In genomic region chr14:55478651-55479599, GRCm38 (mm10) we compare ENCODE assay signal across 8 mouse cellular contexts. TPM values are rescaled to one million over a fixed set of nuclear protein-coding genes. Genes with fewer than 3 reads are reported as not detected.
DNase-seq lines count a peak whose midpoint lies in the region; ATAC-seq and TF ChIP-seq lines count a peak whose summit lies in the region.

TSS of gene Dhrs4 (plus strand) at chr14:55478758.

- no peaks in the 10 kb centered on the region for H3K9me3 ChIP-seq in heart, embryonic 10.5 days
- H3K9me3 ChIP-seq in kidney, embryonic 15.5 days (replicated peaks), result no peaks in the 10 kb centered on the region

- peak; percentile 94 for ATAC-seq in erythroblast, adult 5-6 weeks (replicated peaks; ENCODE audit: low FRiP score, poor library complexity, severe bottlenecking)
- ATAC-seq in kidney, embryonic 15.5 days (replicated peaks; ENCODE audit: low FRiP score), result peak; percentile 99

- H3K4me2 ChIP-seq in kidney, embryonic 15.5 days, result peak within 1 kb of the TSS; percentile 65

- peak; percentile 85 to 86 for DNase-seq in B cell, adult 2 months
- DNase-seq in heart, embryonic 10.5 days (ENCODE audit: low spot score), result peak; percentile 92
- DNase-seq in liver, result peak; percentile 88
- DNase-seq in monocyte, adult 2 months (ENCODE audit: low read depth in 1 of 2, low spot score in 2 of 2), result peak; percentile 38 to 59
- DNase-seq in spleen, postnatal 14 days (ENCODE audit: low spot score in 2 of 2), result peak; percentile 63 to 77

- peak within 1 kb of the TSS; percentile 77 for H3K27ac ChIP-seq in bone marrow, adult 2 months (ENCODE audit: control insufficient read depth, insufficient read depth, low read depth, low read length, poor library complexity)
- H3K27ac ChIP-seq in heart, embryonic 10.5 days, result peak within 1 kb of the TSS; percentile 94
- peak within 1 kb of the TSS; percentile 93 for H3K27ac ChIP-seq in kidney, embryonic 15.5 days

- H3K4me1 ChIP-seq in bone marrow, adult 2 months (ENCODE audit: control insufficient read depth, insufficient read depth, low read length), result no peaks in the 10 kb centered on the region; the same call in 1 of the 2 replicates
- H3K4me1 ChIP-seq in heart, embryonic 10.5 days, result peaks cover 13% of the 10 kb centered on the region; the same call in 1 of the 2 replicates
- peaks cover 20% of the 10 kb centered on the region; the same call in 1 of the 2 replicates for H3K4me1 ChIP-seq in kidney, embryonic 15.5 days

- H3K4me3 ChIP-seq in bone marrow, adult 2 months (replicated peaks; ENCODE audit: control insufficient read depth, low read depth, low read length), result peak within 1 kb of the TSS; percentile 80
- peak within 1 kb of the TSS; percentile 76 for H3K4me3 ChIP-seq in heart, embryonic 10.5 days
- H3K4me3 ChIP-seq in kidney, embryonic 15.5 days (replicated peaks), result peak within 1 kb of the TSS; percentile 65

- no peaks in the 10 kb centered on the region for H3K27me3 ChIP-seq in heart, embryonic 10.5 days (ENCODE audit: insufficient read depth, poor library complexity, severe bottlenecking)
- H3K27me3 ChIP-seq in kidney, embryonic 15.5 days, result no peaks in the 10 kb centered on the region

- TF ChIP-seq CTCF in bone marrow, adult 2 months (IDR thresholded peaks at IDR 0.05; ENCODE audit: control insufficient read depth, insufficient read depth, low read length), result peak; percentile 74

- peak within 1 kb of the TSS; percentile 71 for H3K9ac ChIP-seq in kidney, embryonic 15.5 days

- WGBS in bone marrow, adult 2 months, result under 1% methylated on average over 38 of the region's 38 CpGs
- WGBS in heart, embryonic 10.5 days, result 1% methylated on average over 38 of the region's 38 CpGs
- WGBS in kidney, embryonic 15.5 days, result under 1% methylated on average over 38 of the region's 38 CpGs

- peak; percentile 66; the same call in 1 of the 2 replicates for TF ChIP-seq POLR2A in bone marrow, adult 2 months (IDR thresholded peaks at IDR 0.05; ENCODE audit: borderline replicate concordance, control insufficient read depth, low read depth, low read length)

- H3K36me3 ChIP-seq in heart, embryonic 10.5 days, result peaks cover 12% of the 10 kb centered on the region; the same call in 1 of the 2 replicates
- peaks cover 17% of the 10 kb centered on the region for H3K36me3 ChIP-seq in kidney, embryonic 15.5 days

RNA-seq across cellular contexts. Expression of gene Dhrs4, which starts in this region (rescaled TPM):
- 39.2 and 47.3 TPM in 2 replicates for polyA plus RNA-seq in bone marrow, adult 2 months (2011; ENCODE audit: insufficient read depth, insufficient read length, low replicate concordance, missing spikeins)
- 12.7 and 16.9 TPM in 2 replicates for total RNA-seq in erythroblast, adult 5-6 weeks (2015; ENCODE audit: low replicate concordance)
- 9.8 and 19.1 TPM in 2 replicates for total RNA-seq in erythroblast, adult 5-6 weeks (2017; ENCODE audit: low replicate concordance)
- polyA plus RNA-seq in heart, embryonic 10.5 days (2016; fragmentation: Nextera tagmentation; extraction: Ambion mirVana), result 62.6 and 85.5 TPM in 2 replicates
- polyA plus RNA-seq in kidney, embryonic 15.5 days (2015; fragmentation: Nextera tagmentation; extraction: Ambion mirVana), result 127 and 130 TPM in 2 replicates

Comparison
In these comparisons a context has a peak if more than half of its experiments do, and no peak if none do; other contexts are left out.
1. Peak in every context shown above with its lines: DNase-seq, ATAC-seq, H3K4me3 ChIP-seq and H3K27ac ChIP-seq.